In genomic region chr2:60200667-60201066, GRCm38 (mm10) we compare ENCODE assay signal across 8 mouse cellular contexts. TPM values are rescaled to one million over a fixed set of nuclear protein-coding genes. Genes with fewer than 3 reads are reported as not detected.
A peak's percentile ranks its signal among the peaks of the same experiment; 100 is the strongest.
DNase-seq lines count a peak whose midpoint lies in the region; ATAC-seq and TF ChIP-seq lines count a peak whose summit lies in the region.

No protein-coding gene starts in this region.

- peak; percentile 44 to 72 (median 57) for TF ChIP-seq CTCF in MEL (IDR thresholded peaks at IDR 0.05 in 2 of 3, conservative IDR thresholded peaks at IDR 0.05 in 1 of 3; ENCODE audit: control insufficient read depth in 1 of 3, insufficient read depth in 1 of 3, low read depth in 2 of 3, low read length in 3 of 3, poor library complexity in 1 of 3, severe bottlenecking in 1 of 3)
- peak; percentile 66 for TF ChIP-seq CTCF in midbrain, postnatal 0 days (IDR thresholded peaks at IDR 0.05)

- peak; percentile 35 for TF ChIP-seq RAD21 in MEL (IDR thresholded peaks at IDR 0.05; ENCODE audit: low read depth, low read length)

- no peak for TF ChIP-seq POLR2A in MEL (IDR thresholded peaks at IDR 0.05; ENCODE audit: control insufficient read depth in 1 of 2, insufficient read depth in 1 of 2, low read depth in 1 of 2, low read length in 2 of 2, poor library complexity in 1 of 2)

- H3K4me2 ChIP-seq in hindbrain, embryonic 12.5 days (replicated peaks): no peak overlapping the region
- H3K4me2 ChIP-seq in hindbrain, embryonic 14.5 days (replicated peaks): no peak overlapping the region
- H3K4me2 ChIP-seq in midbrain, postnatal 0 days (ENCODE audit: low read depth, low read length, poor library complexity, severe bottlenecking): no peak overlapping the region

- H3K9me3 ChIP-seq in hindbrain, embryonic 12.5 days (replicated peaks): no peaks in the 10 kb centered on the region
- no peaks in the 10 kb centered on the region for H3K9me3 ChIP-seq in hindbrain, embryonic 14.5 days (ENCODE audit: control insufficient read depth, low read length)
- no peaks in the 10 kb centered on the region for H3K9me3 ChIP-seq in MEL (replicated peaks; ENCODE audit: insufficient read depth, low read length)
- no peaks in the 10 kb centered on the region for H3K9me3 ChIP-seq in midbrain, postnatal 0 days (ENCODE audit: low read length)

- ATAC-seq in hindbrain, embryonic 12.5 days (ENCODE audit: low FRiP score): 0 out of 2 replicates have a peak, but pooled peaks have one; percentile 22
- ATAC-seq in hindbrain, embryonic 14.5 days (ENCODE audit: low FRiP score): no peak
- ATAC-seq in midbrain, postnatal 0 days (ENCODE audit: low FRiP score): no peak

- H3K79me2 ChIP-seq in MEL (ENCODE audit: control insufficient read depth, insufficient read depth, low read length, poor library complexity): no peaks in the 10 kb centered on the region

- no peaks in the 10 kb centered on the region; the same call in 1 of the 2 replicates for H3K36me3 ChIP-seq in hindbrain, embryonic 12.5 days
- peaks cover 10% of the 10 kb centered on the region; the same call in 1 of the 2 replicates for H3K36me3 ChIP-seq in hindbrain, embryonic 14.5 days (replicated peaks; ENCODE audit: control insufficient read depth, insufficient read depth)
- peaks cover 0 to 27% of the 10 kb centered on the region in 2 experiments; a peak in 2 of 4 replicates for H3K36me3 ChIP-seq in MEL (ENCODE audit: control insufficient read depth in 1 of 2, insufficient read depth in 2 of 2, low read length in 2 of 2)
- H3K36me3 ChIP-seq in midbrain, postnatal 0 days (ENCODE audit: insufficient read depth, low read length): peaks cover 4% of the 10 kb centered on the region; the same call in 1 of the 2 replicates

- H3K9ac ChIP-seq in hindbrain, embryonic 12.5 days: no peak overlapping the region
- H3K9ac ChIP-seq in hindbrain, embryonic 14.5 days: no peak overlapping the region
- H3K9ac ChIP-seq in MEL (ENCODE audit: control insufficient read depth, low read depth, low read length, poor library complexity, severe bottlenecking): no peak overlapping the region
- H3K9ac ChIP-seq in midbrain, postnatal 0 days (replicated peaks; ENCODE audit: low read length, poor library complexity, severe bottlenecking): no peak overlapping the region

- DNase-seq in hindbrain, embryonic 14.5 days (ENCODE audit: low spot score): no peak
- DNase-seq in 416B (ENCODE audit: low read depth) (peak; percentile 52), MEL (ENCODE audit: low read depth, low spot score) (peak; percentile 46)
- peak; percentile 55 for DNase-seq in embryo, embryonic 9.5 days (ENCODE audit: extremely low spot score)
- peak; percentile 62 for DNase-seq in kidney, adult 9 months
- DNase-seq in midbrain, postnatal 0 days (ENCODE audit: low spot score): peak; percentile 22
- DNase-seq in thymus, postnatal 4 days: peak; percentile 87

- WGBS in hindbrain, embryonic 12.5 days: 53% methylated on average over 8 of the region's 8 CpGs
- 50% methylated on average over 8 of the region's 8 CpGs for WGBS in hindbrain, embryonic 14.5 days
- 56% methylated on average over 8 of the region's 8 CpGs for WGBS in midbrain, postnatal 0 days

- no peak overlapping the region for H3K4me3 ChIP-seq in hindbrain, embryonic 12.5 days
- H3K4me3 ChIP-seq in hindbrain, embryonic 14.5 days (replicated peaks; ENCODE audit: low read length): no peak overlapping the region
- no peak overlapping the region for H3K4me3 ChIP-seq in MEL (ENCODE audit: control insufficient read depth in 1 of 2, insufficient read depth in 1 of 2, low read depth in 2 of 2, low read length in 2 of 2)
- no peak overlapping the region for H3K4me3 ChIP-seq in midbrain, postnatal 0 days (ENCODE audit: low read depth, low read length)

- H3K4me1 ChIP-seq in hindbrain, embryonic 12.5 days: no peaks in the 10 kb centered on the region
- H3K4me1 ChIP-seq in hindbrain, embryonic 14.5 days (replicated peaks; ENCODE audit: control insufficient read depth, insufficient read depth, low read length): no peaks in the 10 kb centered on the region
- peaks cover 12 to 25% of the 10 kb centered on the region in 2 experiments for H3K4me1 ChIP-seq in MEL (ENCODE audit: control insufficient read depth in 1 of 2, insufficient read depth in 2 of 2, low read length in 2 of 2)
- no peaks in the 10 kb centered on the region for H3K4me1 ChIP-seq in midbrain, postnatal 0 days (ENCODE audit: insufficient read depth, low read length)

- no peak for TF ChIP-seq EP300 in MEL (IDR thresholded peaks at IDR 0.05; ENCODE audit: low read depth in 1 of 2, low read length in 2 of 2)

- H3K27ac ChIP-seq in hindbrain, embryonic 12.5 days: no peak overlapping the region
- H3K27ac ChIP-seq in hindbrain, embryonic 14.5 days: no peak overlapping the region
- H3K27ac ChIP-seq in MEL (ENCODE audit: control insufficient read depth, low read depth, low read length): no peak overlapping the region
- no peak overlapping the region for H3K27ac ChIP-seq in midbrain, postnatal 0 days (ENCODE audit: low read depth, low read length)

- no peaks in the 10 kb centered on the region for H3K27me3 ChIP-seq in hindbrain, embryonic 12.5 days
- peaks cover 7% of the 10 kb centered on the region; the same call in 1 of the 2 replicates for H3K27me3 ChIP-seq in hindbrain, embryonic 14.5 days (ENCODE audit: control insufficient read depth, insufficient read depth, low read length)
- no peaks in the 10 kb centered on the region for H3K27me3 ChIP-seq in MEL (ENCODE audit: control insufficient read depth in 1 of 2, insufficient read depth in 2 of 2, low read length in 2 of 2)
- H3K27me3 ChIP-seq in midbrain, postnatal 0 days (ENCODE audit: insufficient read depth, low read length): no peaks in the 10 kb centered on the region

TF ChIP-seq in MEL, 35 proteins besides CTCF, POLR2A, EP300 and RAD21:
- TF ChIP-seq ZC3H11A (IDR thresholded peaks at IDR 0.05; ENCODE audit: low read depth, low read length) (0 out of 2 replicates have a peak, but pooled peaks have one; percentile 3), HCFC1 (IDR thresholded peaks at IDR 0.05; ENCODE audit: low read depth, low read length) (no peak), POLR2AphosphoS5 (IDR thresholded peaks at IDR 0.05; ENCODE audit: borderline replicate concordance, low read depth, low read length) (no peak), SMC3 (IDR thresholded peaks at IDR 0.05; ENCODE audit: low read depth, low read length) (peak; percentile 57), BHLHE40 (IDR thresholded peaks at IDR 0.05; ENCODE audit: borderline replicate concordance, low read depth, low read length) (no peak), ZNF384 (IDR thresholded peaks at IDR 0.05; ENCODE audit: low read depth, low read length) (no peak)
TF ChIP-seq in MEL: peak in this region for 2.

RNA-seq across cellular contexts. Expression of gene Baz2b, which starts 9.0 kb away (rescaled TPM):
- polyA plus RNA-seq in hindbrain, embryonic 12.5 days (2016; fragmentation: Nextera tagmentation; extraction: Ambion mirVana): 92.4 and 98.0 TPM in 2 replicates
- polyA plus RNA-seq in hindbrain, embryonic 14.5 days (2014; fragmentation: Nextera tagmentation; extraction: Ambion mirVana): 78.5 and 81.2 TPM in 2 replicates
- total RNA-seq in MEL (2012; rRNA removed): 5.5 and 5.7 TPM in 2 replicates
- polyA plus RNA-seq in MEL (2012; ENCODE audit: insufficient read depth in 1 of 2, insufficient read length in 2 of 2, low read depth in 1 of 2, low replicate concordance in 2 of 2, missing spikeins in 1 of 2): 10 to 100 TPM in 1 of 2 experiments, not detected in 1; 11.4 TPM
- 89.3 and 99.9 TPM in 2 replicates for total RNA-seq in midbrain, postnatal 0 days (2014; rRNA removed)
- polyA plus RNA-seq in midbrain, postnatal 0 days (2015; fragmentation: Nextera tagmentation; extraction: Ambion mirVana): 59.0 and 72.3 TPM in 2 replicates

RNA-seq across cellular contexts. Expression of gene March7, which starts 9.0 kb away (rescaled TPM):
- polyA plus RNA-seq in hindbrain, embryonic 12.5 days (2016; fragmentation: Nextera tagmentation; extraction: Ambion mirVana): 97.4 and 109 TPM in 2 replicates
- polyA plus RNA-seq in hindbrain, embryonic 14.5 days (2014; fragmentation: Nextera tagmentation; extraction: Ambion mirVana): 89.5 and 97.3 TPM in 2 replicates
- total RNA-seq in MEL (2012; rRNA removed): 36.4 and 42.6 TPM in 2 replicates
- 10 to 100 TPM in 1 of 2 experiments, not detected in 1; 32.3 TPM for polyA plus RNA-seq in MEL (2012; ENCODE audit: insufficient read depth in 1 of 2, insufficient read length in 2 of 2, low read depth in 1 of 2, low replicate concordance in 2 of 2, missing spikeins in 1 of 2)
- 67.1 and 103 TPM in 2 replicates for total RNA-seq in midbrain, postnatal 0 days (2014; rRNA removed)
- polyA plus RNA-seq in midbrain, postnatal 0 days (2015; fragmentation: Nextera tagmentation; extraction: Ambion mirVana): 72.1 and 76.2 TPM in 2 replicates
